Mouse (Mus musculus): ENCODE results near the gene Poc5. TPM values are rescaled to one million over a fixed set of nuclear protein-coding genes. Genes with fewer than 3 reads are reported as not detected.

Poc5 gene
- polyA plus RNA-seq, 1 experiment from 2014 or later = 24.2 TPM

- Histone ChIP-seq H3K27me3 (no peaks in the 10 kb centered on the region), H3K27ac (no peak overlapping the region), H3K36me3 (no peaks in the 10 kb centered on the region), H3K4me2 (no peak overlapping the region), H3K9me3 (no peaks in the 10 kb centered on the region), H3K4me1 (replicated peaks) (no peaks in the 10 kb centered on the region), H3K4me3 (no peak overlapping the region), H3K9ac (no peak overlapping the region)
- WGBS = 82% methylated on average over 11 of the region's 11 CpGs
- no peak for ATAC-seq (ENCODE audit: low FRiP score)
Measured at GRCm38 (mm10) chr13:96433648-96434190, 45.6 kb downstream of the Poc5 start.

DNA sequence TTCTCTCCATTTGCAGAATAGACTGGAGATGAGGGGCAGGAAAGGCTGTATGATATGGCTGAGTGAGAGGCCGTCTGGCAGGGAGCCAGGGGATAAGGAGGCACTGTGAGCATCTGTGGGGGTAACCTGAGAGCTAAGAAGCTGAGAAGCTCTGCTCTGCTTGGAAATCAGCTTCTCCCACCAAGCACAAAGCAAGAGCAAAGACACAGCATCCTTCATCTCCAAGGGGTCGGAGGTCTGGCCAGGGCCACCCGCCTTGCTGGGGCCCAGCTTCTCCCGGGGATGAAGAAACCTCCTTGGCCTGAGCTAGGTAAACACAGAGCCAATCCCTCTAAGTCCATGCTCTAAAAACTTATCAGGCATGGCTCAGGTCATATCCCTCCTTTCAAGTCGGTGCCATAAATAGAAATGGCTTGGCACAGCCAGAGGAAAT lies 46.8 kb downstream of the Poc5 start:
- H3K9ac ChIP-seq = no peak overlapping the region
- H3K4me1 ChIP-seq (replicated peaks) = no peaks in the 10 kb centered on the region
- no peaks in the 10 kb centered on the region for H3K27me3 ChIP-seq
- H3K9me3 ChIP-seq = no peaks in the 10 kb centered on the region
- WGBS = 68% methylated on average over 5 of the region's 5 CpGs
- no peak overlapping the region for H3K4me2 ChIP-seq
- H3K27ac ChIP-seq = no peak overlapping the region
- H3K4me3 ChIP-seq = no peak overlapping the region
- no peaks in the 10 kb centered on the region for H3K36me3 ChIP-seq
- ATAC-seq (ENCODE audit: low FRiP score) = no peak

DNA sequence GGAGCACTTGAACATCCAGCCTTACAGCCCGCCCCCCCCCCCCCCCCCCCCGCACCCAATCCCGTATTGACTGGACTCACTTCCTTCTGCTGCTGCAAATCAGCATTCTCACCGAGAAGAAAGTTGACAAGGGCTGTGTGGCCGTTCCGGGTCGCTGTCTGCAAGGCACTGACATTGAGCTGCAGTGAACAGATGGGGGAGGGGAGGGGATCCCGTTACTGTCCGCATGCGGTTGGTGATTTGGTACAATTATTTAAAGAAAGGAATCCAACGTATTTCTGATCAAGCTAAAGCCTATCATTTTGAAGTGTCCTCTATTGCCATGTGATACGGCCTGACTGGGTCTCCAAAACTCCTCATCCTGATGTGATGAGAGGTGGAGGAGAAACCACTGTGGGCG lies 47.7 kb downstream of the Poc5 start:
- H3K27me3 ChIP-seq = no peaks in the 10 kb centered on the region
- H3K4me3 ChIP-seq = no peak overlapping the region
- H3K4me2 ChIP-seq = peak overlapping the region; percentile 15; the same call in 1 of the 2 replicates
- H3K36me3 ChIP-seq = no peaks in the 10 kb centered on the region
- WGBS = 38% methylated on average over 13 of the region's 13 CpGs
- H3K9ac ChIP-seq = no peak overlapping the region
- H3K4me1 ChIP-seq (replicated peaks) = no peaks in the 10 kb centered on the region
- ATAC-seq (ENCODE audit: low FRiP score) = no peak
- no peak overlapping the region for H3K27ac ChIP-seq
- no peaks in the 10 kb centered on the region for H3K9me3 ChIP-seq

DNA sequence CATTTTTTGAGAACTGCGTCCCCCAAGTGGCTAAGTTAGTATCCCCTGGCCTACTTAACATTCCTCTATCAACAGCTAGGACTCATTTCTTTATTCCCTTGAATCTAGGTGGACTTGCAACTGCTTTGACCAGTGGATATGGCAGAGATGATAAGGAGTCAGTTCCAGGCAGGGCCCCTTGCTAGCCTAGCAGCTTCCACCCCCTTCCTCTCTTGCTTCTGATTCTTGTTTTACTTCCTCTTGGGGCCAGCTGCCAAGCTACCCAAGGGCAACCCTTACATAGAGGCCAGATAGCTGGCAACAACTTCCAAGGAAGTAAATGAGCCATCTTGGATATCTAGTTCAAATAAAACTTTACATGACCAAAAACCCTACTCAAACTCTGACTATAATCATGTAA lies 48.8 kb downstream of the Poc5 start:
- 83% methylated on average over 1 of the region's 1 CpGs for WGBS
- no peaks in the 10 kb centered on the region for H3K4me1 ChIP-seq (replicated peaks)
- H3K9me3 ChIP-seq = no peaks in the 10 kb centered on the region
- H3K36me3 ChIP-seq = no peaks in the 10 kb centered on the region
- H3K9ac ChIP-seq = no peak overlapping the region
- no peak overlapping the region for H3K4me2 ChIP-seq
- H3K27me3 ChIP-seq = no peaks in the 10 kb centered on the region
- no peak overlapping the region for H3K27ac ChIP-seq
- no peak for ATAC-seq (ENCODE audit: low FRiP score)
- H3K4me3 ChIP-seq = no peak overlapping the region

DNA sequence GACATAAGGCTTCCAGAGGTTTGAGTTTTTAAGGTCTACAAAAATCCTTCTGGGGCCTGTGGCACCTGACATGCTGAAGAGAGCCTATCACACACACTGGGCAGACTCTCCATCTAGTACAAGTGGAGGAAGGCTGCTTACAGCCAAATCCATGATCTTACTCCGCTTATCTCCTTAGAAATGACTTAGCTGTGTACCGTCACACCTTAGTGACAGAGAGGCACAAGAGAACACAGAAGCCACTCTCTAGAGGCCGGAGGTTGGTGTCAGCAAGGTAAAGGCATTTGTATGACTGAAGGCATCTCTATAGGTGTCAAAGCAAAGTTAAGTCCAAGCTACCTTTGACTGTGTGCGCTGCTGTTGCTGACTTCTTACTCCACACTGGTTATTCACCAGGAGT lies 52.3 kb downstream of the Poc5 start:
- H3K4me1 ChIP-seq (replicated peaks) = no peaks in the 10 kb centered on the region

DNA sequence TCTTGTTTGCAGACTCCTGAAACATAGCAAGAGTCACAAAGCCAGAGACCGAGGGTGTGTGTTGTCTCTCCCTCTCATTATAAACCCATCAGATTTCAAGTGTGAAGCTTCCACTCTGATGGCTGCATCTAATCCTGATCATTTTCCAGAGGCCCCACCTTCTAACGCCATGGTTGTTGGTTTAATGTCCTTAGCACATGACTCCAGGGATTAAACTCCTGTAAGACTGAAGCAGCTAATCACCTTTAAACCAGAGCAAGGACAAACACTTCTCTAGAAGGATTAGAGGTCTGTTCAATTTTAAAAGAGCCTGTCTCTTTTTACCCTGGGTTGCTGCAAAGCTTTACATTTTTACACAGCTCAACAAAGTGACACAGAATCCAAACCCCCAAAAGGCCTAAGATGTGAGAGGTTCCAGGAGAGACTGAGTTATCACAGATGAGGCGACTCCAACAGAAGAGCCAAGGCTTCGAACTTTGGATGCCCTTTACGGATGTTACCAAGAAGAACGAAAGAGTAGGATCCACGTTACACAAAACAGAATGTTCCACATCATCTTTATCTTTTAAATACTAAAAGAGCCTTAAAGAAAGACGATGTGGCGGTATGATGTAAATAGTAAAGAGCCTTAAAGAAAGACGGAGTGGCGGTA lies 62.2 kb downstream of the Poc5 start:
- Histone ChIP-seq H3K4me2 (no peak overlapping the region), H3K4me1 (replicated peaks) (no peaks in the 10 kb centered on the region), H3K9ac (no peak overlapping the region), H3K27ac (no peak overlapping the region), H3K9me3 (no peaks in the 10 kb centered on the region), H3K4me3 (no peak overlapping the region), H3K27me3 (no peaks in the 10 kb centered on the region), H3K36me3 (no peaks in the 10 kb centered on the region)
- 92% methylated on average over 11 of the region's 11 CpGs for WGBS
- ATAC-seq (ENCODE audit: low FRiP score) = no peak

More for the DNA sequence above, 52.3 kb downstream of the Poc5 start:
- 94% methylated on average over 4 of the region's 4 CpGs for WGBS
- no peak overlapping the region for H3K4me3 ChIP-seq
- H3K9ac ChIP-seq = no peak overlapping the region
- no peaks in the 10 kb centered on the region for H3K9me3 ChIP-seq
- no peaks in the 10 kb centered on the region for H3K36me3 ChIP-seq
- no peak overlapping the region for H3K4me2 ChIP-seq
- no peak for ATAC-seq (ENCODE audit: low FRiP score)
- H3K27me3 ChIP-seq = no peaks in the 10 kb centered on the region
- no peak overlapping the region for H3K27ac ChIP-seq

- Histone ChIP-seq H3K27me3 (no peaks in the 10 kb centered on the region), H3K9ac (no peak overlapping the region), H3K36me3 (no peaks in the 10 kb centered on the region), H3K4me3 (no peak overlapping the region), H3K4me1 (replicated peaks) (no peaks in the 10 kb centered on the region), H3K9me3 (no peaks in the 10 kb centered on the region), H3K4me2 (no peak overlapping the region), H3K27ac (no peak overlapping the region)
- ATAC-seq (ENCODE audit: low FRiP score) = no peak
- 93% methylated on average over 7 of the region's 7 CpGs for WGBS
Measured at GRCm38 (mm10) chr13:96450869-96451268, 62.8 kb downstream of the Poc5 start.

GRCm38 (mm10) chr13:96451386-96452140 lies 63.5 kb downstream of the Poc5 start:
- H3K4me3 ChIP-seq = no peak overlapping the region
- no peaks in the 10 kb centered on the region for H3K27me3 ChIP-seq
- H3K36me3 ChIP-seq = no peaks in the 10 kb centered on the region
- H3K27ac ChIP-seq = no peak overlapping the region
- H3K4me1 ChIP-seq (replicated peaks) = no peaks in the 10 kb centered on the region
- no peak for ATAC-seq (ENCODE audit: low FRiP score)
- no peak overlapping the region for H3K4me2 ChIP-seq
- 89% methylated on average over 11 of the region's 11 CpGs for whole genome bisulfite sequencing
- no peaks in the 10 kb centered on the region for H3K9me3 ChIP-seq
- H3K9ac ChIP-seq = no peak overlapping the region

DNA sequence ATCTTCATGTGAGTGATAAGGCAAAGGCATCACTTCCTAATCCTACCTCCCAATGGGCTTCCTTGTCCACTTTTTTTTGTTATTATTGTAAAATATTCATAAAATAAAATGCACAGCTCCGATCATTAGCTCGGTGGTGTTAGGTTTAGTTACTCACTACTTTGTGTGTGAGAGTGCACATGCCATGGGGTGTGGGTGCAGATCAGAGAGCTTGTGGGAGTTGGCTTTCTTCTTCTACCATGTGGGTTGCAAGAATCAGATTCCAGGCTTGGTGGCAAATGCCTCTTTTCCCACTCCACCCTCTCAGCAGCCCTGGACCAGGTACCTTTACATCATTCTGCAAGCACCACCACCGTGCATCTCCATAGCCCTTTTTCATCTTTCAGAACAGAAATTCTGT lies 64.5 kb downstream of the Poc5 start:
- Histone ChIP-seq H3K27ac (no peak overlapping the region), H3K9me3 (no peaks in the 10 kb centered on the region), H3K36me3 (no peaks in the 10 kb centered on the region), H3K4me2 (no peak overlapping the region), H3K9ac (no peak overlapping the region), H3K4me3 (no peak overlapping the region), H3K27me3 (no peaks in the 10 kb centered on the region), H3K4me1 (replicated peaks) (no peaks in the 10 kb centered on the region)
- 96% methylated on average over 3 of the region's 3 CpGs for WGBS
- no peak for ATAC-seq (ENCODE audit: low FRiP score)

GRCm38 (mm10) chr13:96454288-96454687 lies 66.2 kb downstream of the Poc5 start:
- no peaks in the 10 kb centered on the region for H3K9me3 ChIP-seq
- H3K4me2 ChIP-seq = no peak overlapping the region
- H3K9ac ChIP-seq = no peak overlapping the region
- no peaks in the 10 kb centered on the region for H3K27me3 ChIP-seq
- WGBS = 80% methylated on average over 3 of the region's 3 CpGs
- H3K4me1 ChIP-seq (replicated peaks) = no peaks in the 10 kb centered on the region
- H3K4me3 ChIP-seq = no peak overlapping the region
- no peak for ATAC-seq (ENCODE audit: low FRiP score)
- no peak overlapping the region for H3K27ac ChIP-seq
- H3K36me3 ChIP-seq = no peaks in the 10 kb centered on the region

GRCm38 (mm10) chr13:96457566-96457965 lies 69.5 kb downstream of the Poc5 start:
- H3K36me3 ChIP-seq = no peaks in the 10 kb centered on the region
- H3K4me2 ChIP-seq = no peak overlapping the region
- H3K4me3 ChIP-seq = no peak overlapping the region
- no peak for ATAC-seq (ENCODE audit: low FRiP score)
- no peaks in the 10 kb centered on the region for H3K4me1 ChIP-seq (replicated peaks)
- WGBS = 95% methylated on average over 5 of the region's 5 CpGs
- no peak overlapping the region for H3K27ac ChIP-seq
- no peaks in the 10 kb centered on the region for H3K27me3 ChIP-seq
- H3K9me3 ChIP-seq = no peaks in the 10 kb centered on the region
- H3K9ac ChIP-seq = no peak overlapping the region

DNA sequence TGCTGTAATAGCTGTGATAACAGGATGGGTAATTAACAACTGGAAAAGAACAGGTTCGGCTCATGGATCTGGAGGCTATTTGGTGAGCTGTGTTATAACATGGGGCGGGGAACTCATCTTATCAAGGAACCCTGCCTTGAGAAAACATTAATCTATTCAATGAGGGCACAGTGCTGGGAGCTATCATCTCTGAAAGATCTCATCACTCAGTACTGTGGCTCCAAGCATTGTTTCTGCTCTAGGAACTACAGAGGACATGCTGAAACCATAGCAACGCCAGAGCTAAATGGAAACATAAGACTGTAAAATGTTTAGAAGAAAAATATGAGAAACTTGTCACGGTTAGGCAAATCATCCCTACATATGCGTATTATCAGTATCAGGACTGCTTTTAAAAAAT lies 69.9 kb downstream of the Poc5 start:
- H3K4me1 ChIP-seq (replicated peaks) = no peaks in the 10 kb centered on the region
- WGBS = 84% methylated on average over 5 of the region's 5 CpGs
- H3K9ac ChIP-seq = no peak overlapping the region
- no peaks in the 10 kb centered on the region for H3K27me3 ChIP-seq
- H3K27ac ChIP-seq = no peak overlapping the region
- no peak overlapping the region for H3K4me2 ChIP-seq
- H3K4me3 ChIP-seq = no peak overlapping the region
- no peaks in the 10 kb centered on the region for H3K9me3 ChIP-seq
- H3K36me3 ChIP-seq = no peaks in the 10 kb centered on the region
- ATAC-seq (ENCODE audit: low FRiP score) = no peak

DNA sequence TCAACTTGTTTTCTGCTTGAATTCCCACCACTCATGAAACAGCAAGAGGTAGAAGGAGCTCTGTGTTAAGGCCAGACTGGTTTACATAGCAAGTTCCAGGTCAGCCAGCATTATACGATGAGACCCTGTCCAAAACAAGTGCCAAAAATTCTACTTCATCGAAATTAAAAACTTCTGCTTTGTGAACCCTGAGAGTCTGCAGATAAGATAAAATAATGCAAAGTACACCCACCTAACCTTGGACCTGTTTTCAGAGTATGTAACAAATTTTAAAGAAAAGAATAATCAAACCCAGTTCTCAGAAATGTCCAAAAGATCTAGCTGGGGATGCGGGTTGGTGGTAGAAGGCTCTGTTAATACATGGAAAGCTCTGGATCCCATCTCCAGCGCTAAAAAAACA lies 70.5 kb downstream of the Poc5 start:
- Histone ChIP-seq H3K9me3 (no peaks in the 10 kb centered on the region), H3K4me3 (no peak overlapping the region), H3K27ac (no peak overlapping the region), H3K9ac (no peak overlapping the region), H3K36me3 (no peaks in the 10 kb centered on the region), H3K27me3 (no peaks in the 10 kb centered on the region), H3K4me1 (replicated peaks) (no peaks in the 10 kb centered on the region), H3K4me2 (no peak overlapping the region)
- ATAC-seq (ENCODE audit: low FRiP score) = no peak
- WGBS = 87% methylated on average over 4 of the region's 4 CpGs
